In the genomic region with DNA sequence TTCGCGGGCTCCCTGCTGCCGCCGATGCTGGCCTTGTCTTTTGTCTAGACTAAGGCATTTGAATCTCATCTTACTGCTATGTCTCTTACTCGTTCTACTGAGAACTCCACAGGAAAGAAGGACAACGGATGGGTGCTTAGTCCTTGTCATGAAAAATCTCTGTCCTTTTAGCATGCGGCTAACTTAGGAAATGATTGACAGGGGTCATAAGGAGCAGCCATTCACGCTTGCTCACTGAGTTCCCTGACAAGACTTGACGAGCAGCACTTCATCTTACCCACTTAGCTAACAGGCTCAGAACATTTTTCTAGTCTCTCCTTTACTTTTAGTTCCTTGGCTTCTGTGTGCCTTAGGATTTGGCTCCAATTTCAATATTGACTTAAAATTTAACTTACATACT, we compare ENCODE assay signal across 23 mouse cellular contexts.
"Had no signal": no experiment of that assay in that cellular context is flagged by ENCODE, and none has a peak within 500 bp of the region (broad histone marks: within the 10 kb centered on the region; RNA-seq: fewer than 3 reads in every experiment).

No protein-coding gene starts in this region.

- DNase-seq: layer of hippocampus, adult 9-11 months; liver; liver, postnatal 0 days; lung, embryonic 14.5 days; right cerebral cortex, adult 18-20 months; right cerebral cortex, postnatal 14 days; right cerebral cortex, postnatal 4 days; thymus, adult 18-20 months; thymus, postnatal 36 days had no signal

- H3K4me1 ChIP-seq: limb, embryonic 10.5 days; limb, embryonic 13.5 days; midbrain, embryonic 12.5 days; midbrain, embryonic 15.5 days; neural tube, embryonic 12.5 days; neural tube, embryonic 15.5 days had no signal

- H3K4me2 ChIP-seq: limb, embryonic 13.5 days; lung, embryonic 14.5 days; midbrain, embryonic 12.5 days; midbrain, embryonic 15.5 days; neural tube, embryonic 12.5 days; neural tube, embryonic 15.5 days had no signal

- H3K27ac ChIP-seq: kidney, postnatal 0 days; layer of hippocampus, adult 2 months; limb, embryonic 10.5 days; limb, embryonic 13.5 days; liver, embryonic 14.5 days; macrophage; midbrain, embryonic 12.5 days; midbrain, embryonic 15.5 days; neural tube, embryonic 12.5 days; neural tube, embryonic 15.5 days; stomach, postnatal 0 days had no signal

- H3K9me3 ChIP-seq: limb, embryonic 10.5 days; limb, embryonic 13.5 days; midbrain, embryonic 12.5 days; midbrain, embryonic 15.5 days; neural tube, embryonic 12.5 days; neural tube, embryonic 15.5 days had no signal

- H3K27me3 ChIP-seq: limb, embryonic 13.5 days; midbrain, embryonic 12.5 days; midbrain, embryonic 15.5 days; neural tube, embryonic 12.5 days; neural tube, embryonic 15.5 days had no signal

- ATAC-seq: inflammation-experienced regulatory T-cells, adult 6 months; intestine, embryonic 16.5 days; liver, postnatal 0 days; lung, postnatal 0 days; midbrain, embryonic 15.5 days had no signal

- H3K9ac ChIP-seq: limb, embryonic 13.5 days; liver, embryonic 14.5 days; liver, postnatal 0 days; lung, embryonic 14.5 days; midbrain, embryonic 12.5 days; midbrain, embryonic 15.5 days; neural tube, embryonic 12.5 days; neural tube, embryonic 15.5 days had no signal

- H3K4me3 ChIP-seq: layer of hippocampus, adult 2 months; limb, embryonic 10.5 days; limb, embryonic 13.5 days; midbrain, embryonic 12.5 days; midbrain, embryonic 15.5 days; neural tube, embryonic 12.5 days; neural tube, embryonic 15.5 days had no signal
